8 mouse cellular contexts compared by ENCODE assay signal in genomic region chr16:41532661-41533551, GRCm38 (mm10).
DNase-seq lines count a peak whose midpoint lies in the region; ATAC-seq and TF ChIP-seq lines count a peak whose summit lies in the region.

No protein-coding gene starts in this region.

- WGBS in lung, adult 2 months: 2% methylated on average over 38 of the region's 38 CpGs
- 2% methylated on average over 38 of the region's 38 CpGs for WGBS in intestine, postnatal 0 days
- WGBS in liver, embryonic 14.5 days (ENCODE audit: insufficient replicate concordance): 2% methylated on average over 38 of the region's 38 CpGs

- H3K9ac ChIP-seq in intestine, postnatal 0 days (ENCODE audit: low read depth, low read length): no peak overlapping the region
- H3K9ac ChIP-seq in liver, embryonic 14.5 days (replicated peaks): no peak overlapping the region

- H3K4me2 ChIP-seq in intestine, postnatal 0 days (replicated peaks; ENCODE audit: low read depth): peak overlapping the region; percentile 66
- 0 out of 2 replicates have a peak overlapping the region, but pooled peaks have one; percentile 4 for H3K4me2 ChIP-seq in liver, embryonic 14.5 days (ENCODE audit: low read depth)

- no peaks in the 10 kb centered on the region for H3K27me3 ChIP-seq in intestine, postnatal 0 days (replicated peaks; ENCODE audit: control insufficient read depth, insufficient read depth, low read length)
- H3K27me3 ChIP-seq in liver, embryonic 14.5 days (ENCODE audit: control insufficient read depth, insufficient read depth, low read length): no peaks in the 10 kb centered on the region

- H3K27ac ChIP-seq in intestine, postnatal 0 days (ENCODE audit: low read depth, low read length): no peak overlapping the region
- H3K27ac ChIP-seq in liver, embryonic 14.5 days: no peak overlapping the region

- no peak for TF ChIP-seq CTCF in lung, adult 2 months (IDR thresholded peaks at IDR 0.05; ENCODE audit: insufficient read depth, low read length)
- no peak for TF ChIP-seq CTCF in intestine, postnatal 0 days (IDR thresholded peaks at IDR 0.05; ENCODE audit: low read depth)
- no peak for TF ChIP-seq CTCF in liver, embryonic 14.5 days (IDR thresholded peaks at IDR 0.05; ENCODE audit: low read depth)

- TF ChIP-seq POLR2A in lung, adult 2 months (IDR thresholded peaks at IDR 0.05; ENCODE audit: borderline replicate concordance, extremely low read depth, low read depth, low read length): no peak

- no peak for DNase-seq in lung, adult 2 months
- DNase-seq in lung, postnatal 36 days: no peak
- DNase-seq in cerebellum, postnatal 10 days: peak; percentile 79 to 85
- DNase-seq in frontal cortex, postnatal 10 days (ENCODE audit: low spot score in 2 of 2): peak; percentile 64 to 72
- no peak for DNase-seq in liver, embryonic 14.5 days (ENCODE audit: low read depth in 3 of 3, low spot score in 3 of 3)
- peak; percentile 52 for DNase-seq in right cerebral cortex, postnatal 4 days

- no peaks in the 10 kb centered on the region for H3K9me3 ChIP-seq in intestine, postnatal 0 days (ENCODE audit: control insufficient read depth)
- H3K9me3 ChIP-seq in liver, embryonic 14.5 days (ENCODE audit: control insufficient read depth, low read length): no peaks in the 10 kb centered on the region

- TF ChIP-seq EP300 in liver, embryonic 14.5 days (IDR thresholded peaks at IDR 0.05; ENCODE audit: low read depth): no peak

- no peak for ATAC-seq in intestine, postnatal 0 days
- no peak for ATAC-seq in liver, embryonic 14.5 days (ENCODE audit: insufficient read depth)
- ATAC-seq in granulocyte monocyte progenitor cell, adult 5-6 weeks (replicated peaks; ENCODE audit: poor library complexity, severe bottlenecking): no peak

- H3K4me3 ChIP-seq in lung, adult 2 months (replicated peaks; ENCODE audit: extremely low read depth, low read depth, low read length): peak overlapping the region; percentile 29
- H3K4me3 ChIP-seq in intestine, postnatal 0 days (ENCODE audit: low read depth, low read length): peak overlapping the region; percentile 36
- peak overlapping the region in 1 of 2 experiments; percentile 7; a peak in 1 of 4 replicates for H3K4me3 ChIP-seq in liver, embryonic 14.5 days (ENCODE audit: insufficient read depth in 1 of 2, low read depth in 2 of 2, low read length in 2 of 2)

- H3K4me1 ChIP-seq in lung, adult 2 months (ENCODE audit: control insufficient read depth, insufficient read depth, low read length): peaks cover 2% of the 10 kb centered on the region; the same call in 1 of the 2 replicates
- H3K4me1 ChIP-seq in intestine, postnatal 0 days (replicated peaks; ENCODE audit: control insufficient read depth, insufficient read depth, low read length): no peaks in the 10 kb centered on the region
- no peaks in the 10 kb centered on the region for H3K4me1 ChIP-seq in liver, embryonic 14.5 days (replicated peaks; ENCODE audit: control insufficient read depth in 2 of 2, insufficient read depth in 2 of 2, low read length in 1 of 2)

- H3K36me3 ChIP-seq in intestine, postnatal 0 days (ENCODE audit: control insufficient read depth, insufficient read depth): no peaks in the 10 kb centered on the region
- no peaks in the 10 kb centered on the region for H3K36me3 ChIP-seq in liver, embryonic 14.5 days (replicated peaks; ENCODE audit: control insufficient read depth, insufficient read depth, low read depth)

Comparison
In these comparisons a context has a peak if more than half of its experiments do, and no peak if none do; other contexts are left out.
1. DNase-seq: peak in cerebellum, postnatal 10 days (2 of 2), frontal cortex, postnatal 10 days (2 of 2) and right cerebral cortex, postnatal 4 days (single experiment); none in lung, adult 2 months (single experiment), lung, postnatal 36 days (single experiment) and liver, embryonic 14.5 days (0 of 3).